Mouse (Mus musculus): ENCODE results near the gene Hrh3. TPM values are rescaled to one million over a fixed set of nuclear protein-coding genes. Genes with fewer than 3 reads are reported as not detected.

Gene Hrh3
- polyA plus RNA-seq, 1 experiment from 2014 or later = not detected

DNA sequence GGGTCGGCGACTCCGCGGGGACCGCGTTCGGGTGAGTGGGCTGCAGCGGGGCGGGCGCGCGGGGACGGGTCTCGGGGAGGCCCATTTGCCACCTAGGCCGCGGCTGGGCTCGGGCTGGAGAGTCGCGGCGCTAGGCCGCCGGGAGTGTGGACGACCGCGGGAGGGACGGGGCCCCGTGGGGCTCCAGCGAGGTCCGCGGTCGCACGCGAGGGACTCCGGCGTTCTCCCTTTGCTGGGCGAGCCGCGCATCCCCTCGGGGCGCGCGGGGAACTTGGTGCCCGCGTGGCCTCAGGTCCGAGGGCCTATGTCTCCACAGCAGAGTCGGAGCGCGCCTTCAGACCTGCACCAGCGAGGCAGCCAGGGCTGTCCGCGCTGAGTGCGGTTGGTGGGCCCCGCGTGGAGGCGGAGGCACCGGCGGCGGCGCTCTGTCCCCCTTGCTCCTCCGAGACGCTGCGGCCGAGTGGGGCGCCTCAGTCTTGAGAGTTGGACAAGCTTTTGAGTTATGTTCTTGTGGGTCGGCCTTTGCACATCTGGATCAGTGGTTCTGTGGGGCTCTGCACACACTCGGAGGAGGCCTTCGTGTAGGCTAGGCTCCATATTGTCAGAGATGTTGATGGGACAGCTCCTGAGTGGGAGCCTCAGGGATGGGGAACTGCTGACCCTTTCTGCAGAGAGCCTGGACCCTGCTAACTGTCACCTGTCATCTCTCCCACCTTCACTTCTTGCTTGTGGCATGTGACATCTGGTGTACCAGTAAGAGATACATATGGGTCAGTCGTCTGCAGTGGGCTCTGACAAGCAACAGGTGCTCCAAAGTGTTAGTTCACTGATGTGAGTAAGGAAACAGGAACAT lies 15.4 kb upstream of the Hrh3 start:
- H3K36me3 ChIP-seq (replicated peaks) = 0 out of 2 replicates have a peak, but pooled peaks cover 5% of the 10 kb centered on the region
- peaks cover 46% of the 10 kb centered on the region for H3K4me1 ChIP-seq (replicated peaks)
- H3K9me3 ChIP-seq (replicated peaks) = no peaks in the 10 kb centered on the region
- peak overlapping the region; percentile 83 for H3K27ac ChIP-seq (replicated peaks)
- H3K4me2 ChIP-seq = peak overlapping the region; percentile 95
- WGBS (ENCODE audit: insufficient replicate concordance) = under 1% methylated on average over 64 of the region's 68 CpGs
- ATAC-seq (ENCODE audit: insufficient read depth) = peak; percentile 21
- peak overlapping the region; percentile 93 for H3K4me3 ChIP-seq (replicated peaks)
- H3K27me3 ChIP-seq = peaks cover 24% of the 10 kb centered on the region
- H3K9ac ChIP-seq = peak overlapping the region; percentile 83

DNA sequence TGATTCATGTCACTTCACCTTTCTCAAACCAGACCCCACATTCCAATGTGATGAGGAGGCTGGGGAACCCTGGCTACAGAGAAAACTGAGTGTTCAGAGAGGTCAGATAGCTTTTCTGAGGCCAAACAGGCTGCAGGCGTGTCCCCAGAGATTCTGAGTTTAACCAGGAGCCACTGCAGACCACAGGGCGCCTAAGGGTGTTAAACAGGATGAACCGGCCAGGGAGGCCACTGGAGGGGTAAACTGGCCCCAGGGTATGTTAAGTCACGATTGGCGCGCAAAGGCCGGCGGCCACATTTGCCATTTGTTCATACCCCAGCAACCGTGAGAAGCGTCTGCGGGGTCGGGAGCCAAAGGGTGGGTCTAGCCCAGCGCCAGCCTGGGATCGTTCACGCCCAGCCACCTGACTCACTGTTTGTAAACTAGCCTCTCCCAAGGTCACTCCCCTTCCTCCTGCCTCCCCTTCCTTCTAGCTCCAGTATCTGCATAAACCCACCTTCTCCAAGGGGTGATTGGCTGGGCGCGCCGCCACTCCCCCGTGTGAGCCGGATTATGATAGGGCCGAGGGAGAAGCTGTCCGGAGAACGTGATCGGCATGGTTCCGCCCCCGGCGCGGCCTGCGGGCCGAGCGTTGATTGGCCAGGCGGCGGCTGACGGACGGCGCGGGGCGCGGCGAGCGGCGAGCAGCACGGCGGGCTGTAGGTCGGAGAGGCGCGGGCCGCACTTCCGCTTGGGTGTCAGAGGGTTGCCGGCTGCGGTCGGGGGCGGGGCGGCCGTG lies 14.6 kb upstream of the Hrh3 start, which contains the start of gene Osbpl2:
Osbpl2 (plus strand) TSS at position 646 of the 778 bp plus-strand sequence.
- peak within 1 kb of the TSS; percentile 93 for H3K4me3 ChIP-seq (replicated peaks)
- peak; percentile 99 for ATAC-seq (ENCODE audit: insufficient read depth)
- H3K9ac ChIP-seq = peak within 1 kb of the TSS; percentile 83
- under 1% methylated on average over 54 of the region's 55 CpGs for WGBS (ENCODE audit: insufficient replicate concordance)
- H3K4me1 ChIP-seq (replicated peaks) = peaks cover 46% of the 10 kb centered on the region
- peak within 1 kb of the TSS; percentile 83 for H3K27ac ChIP-seq (replicated peaks)
- H3K36me3 ChIP-seq (replicated peaks) = no peaks in the 10 kb centered on the region
- peak within 1 kb of the TSS; percentile 95 for H3K4me2 ChIP-seq
- no peaks in the 10 kb centered on the region for H3K9me3 ChIP-seq (replicated peaks)
- peaks cover 26% of the 10 kb centered on the region for H3K27me3 ChIP-seq

DNA sequence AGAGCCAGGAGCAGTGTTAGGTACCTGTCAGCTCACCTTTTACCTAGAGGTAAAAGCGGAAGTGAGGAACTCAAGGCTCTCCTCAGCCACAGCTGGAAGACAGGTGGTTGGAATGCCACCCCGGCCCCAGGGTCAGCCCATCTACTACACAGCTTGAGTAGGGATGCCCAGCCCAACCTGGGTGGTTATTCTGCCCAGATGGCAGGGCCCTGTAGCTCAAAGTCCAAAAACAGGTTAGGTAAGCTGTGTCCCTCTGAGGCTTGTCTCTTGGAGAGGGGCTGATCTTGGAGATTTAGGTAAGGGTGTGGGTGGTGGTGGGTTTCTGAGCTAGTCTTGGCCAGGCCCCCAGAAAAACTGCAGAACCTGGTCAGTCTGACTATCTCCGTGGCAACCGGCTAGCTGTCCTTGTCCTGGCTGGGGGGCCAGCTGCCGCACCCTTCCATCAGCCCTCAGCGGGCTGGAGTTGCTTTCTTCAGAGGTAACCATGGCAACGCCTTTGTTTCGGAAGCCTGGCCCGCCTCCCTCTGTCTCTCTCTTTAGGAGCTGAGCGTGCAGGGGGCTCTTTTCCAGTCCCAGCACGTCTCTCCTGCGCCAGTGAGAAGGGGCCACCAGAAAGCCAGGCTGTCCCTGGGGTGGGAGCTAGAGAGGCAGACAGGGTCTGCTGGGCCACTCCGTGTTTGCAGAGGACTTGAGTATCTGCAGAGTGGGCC lies 13.4 kb upstream of the Hrh3 start:
- peaks cover 46% of the 10 kb centered on the region for H3K4me1 ChIP-seq (replicated peaks)
- H3K36me3 ChIP-seq (replicated peaks) = no peaks in the 10 kb centered on the region
- 13% methylated on average over 13 of the region's 13 CpGs for WGBS (ENCODE audit: insufficient replicate concordance)
- H3K4me2 ChIP-seq = peak overlapping the region; percentile 95; the same call in 1 of the 2 replicates
- H3K27me3 ChIP-seq = peaks cover 26% of the 10 kb centered on the region
- H3K9me3 ChIP-seq (replicated peaks) = no peaks in the 10 kb centered on the region
- H3K27ac ChIP-seq (replicated peaks) = no peak overlapping the region
- ATAC-seq (ENCODE audit: insufficient read depth) = no peak
- no peak overlapping the region for H3K9ac ChIP-seq
- no peak overlapping the region; the same call in 1 of the 2 replicates for H3K4me3 ChIP-seq (replicated peaks)

DNA sequence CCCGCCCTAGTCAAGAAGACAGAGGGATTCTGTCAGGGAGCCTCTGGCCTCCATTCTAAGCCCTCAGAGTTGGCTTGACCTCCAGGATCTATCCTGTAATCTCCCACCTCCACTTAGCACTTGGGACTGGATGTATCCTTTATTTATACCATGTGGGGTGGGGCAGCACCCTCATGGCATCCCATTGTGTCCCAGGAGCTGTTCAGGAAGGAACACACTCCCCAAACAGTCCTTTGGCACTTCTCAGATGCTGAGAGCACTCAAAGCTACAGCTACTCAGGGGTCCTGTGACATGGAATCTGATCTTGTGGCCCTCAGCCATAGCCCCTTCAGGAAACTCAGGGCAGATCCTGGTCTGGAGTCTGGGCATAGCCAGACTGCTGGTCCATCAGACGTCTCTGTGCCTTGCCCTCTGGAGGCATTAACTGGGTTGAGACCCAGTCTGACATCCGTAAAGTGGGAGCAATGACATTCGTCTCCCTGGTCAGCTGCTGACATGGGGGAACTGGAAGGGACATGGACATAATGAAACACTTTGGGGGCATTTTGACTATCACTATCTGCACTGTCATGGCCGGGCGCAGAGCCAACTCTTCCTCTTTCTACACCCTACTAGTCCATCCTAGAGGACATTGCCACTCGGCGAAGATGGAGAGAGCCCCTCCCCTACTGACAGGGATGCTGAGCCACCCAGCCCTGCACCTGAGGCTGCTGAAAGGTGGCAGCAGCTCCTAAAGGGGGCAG lies 12.6 kb upstream of the Hrh3 start:
- Histone ChIP-seq H3K27me3 (peaks cover 26% of the 10 kb centered on the region), H3K4me3 (replicated peaks) (no peak overlapping the region), H3K9me3 (replicated peaks) (no peaks in the 10 kb centered on the region), H3K9ac (no peak overlapping the region), H3K36me3 (replicated peaks) (no peaks in the 10 kb centered on the region), H3K4me1 (replicated peaks) (peaks cover 46% of the 10 kb centered on the region), H3K4me2 (no peak overlapping the region), H3K27ac (replicated peaks) (no peak overlapping the region)
- no peak for ATAC-seq (ENCODE audit: insufficient read depth)
- 53% methylated on average over 8 of the region's 8 CpGs for WGBS (ENCODE audit: insufficient replicate concordance)

DNA sequence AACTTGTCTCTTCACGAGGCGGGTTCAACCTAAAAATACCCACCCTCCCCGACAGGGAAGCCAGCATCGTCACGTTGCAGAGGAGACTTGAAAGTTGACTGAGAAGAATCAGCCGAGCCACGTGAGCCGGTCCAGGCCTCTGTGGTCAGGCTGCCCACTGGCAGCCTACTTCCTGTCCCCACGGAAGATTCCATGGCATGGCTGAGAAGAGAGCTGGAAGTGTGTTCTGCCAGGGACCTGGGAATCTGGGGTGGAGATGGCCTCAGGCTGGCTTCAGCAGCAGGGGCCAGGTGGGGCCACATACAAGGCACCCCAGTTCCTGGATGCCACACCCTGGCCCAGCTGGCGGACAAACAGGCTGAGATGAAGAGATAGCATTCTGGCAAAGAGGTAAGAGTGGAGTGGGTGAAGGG lies 11.8 kb upstream of the Hrh3 start:
- no peaks in the 10 kb centered on the region for H3K36me3 ChIP-seq (replicated peaks)
- WGBS (ENCODE audit: insufficient replicate concordance) = 35% methylated on average over 10 of the region's 10 CpGs
- no peak overlapping the region for H3K4me2 ChIP-seq
- no peak overlapping the region for H3K4me3 ChIP-seq (replicated peaks)
- H3K9me3 ChIP-seq (replicated peaks) = no peaks in the 10 kb centered on the region
- peaks cover 26% of the 10 kb centered on the region for H3K27me3 ChIP-seq
- H3K27ac ChIP-seq (replicated peaks) = no peak overlapping the region
- no peak overlapping the region for H3K9ac ChIP-seq
- no peak for ATAC-seq (ENCODE audit: insufficient read depth)
- H3K4me1 ChIP-seq (replicated peaks) = peaks cover 44% of the 10 kb centered on the region

DNA sequence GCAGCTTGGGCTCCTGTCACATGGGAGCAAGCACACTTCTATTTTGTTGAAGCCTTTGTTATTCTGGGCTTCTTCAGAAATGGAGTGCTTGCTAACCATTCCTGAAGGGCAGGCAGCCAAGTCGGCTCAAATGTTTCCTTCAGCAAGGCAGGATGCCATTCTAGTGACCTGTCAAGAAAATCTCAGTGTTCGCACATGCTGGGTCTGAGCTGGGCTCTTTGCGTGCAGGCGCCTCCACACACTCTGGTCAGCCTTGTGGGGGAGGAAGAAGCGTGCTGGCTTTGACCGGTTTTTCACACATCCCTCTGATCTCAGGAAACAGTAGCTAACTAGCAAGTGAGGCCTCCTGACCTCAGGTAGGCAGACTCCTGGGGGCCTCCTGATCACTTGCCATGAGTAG lies 11.0 kb upstream of the Hrh3 start:
- H3K4me1 ChIP-seq (replicated peaks) = peaks cover 37% of the 10 kb centered on the region
- ATAC-seq (ENCODE audit: insufficient read depth) = no peak
- H3K9me3 ChIP-seq (replicated peaks) = no peaks in the 10 kb centered on the region
- H3K4me2 ChIP-seq = no peak overlapping the region
- H3K9ac ChIP-seq = no peak overlapping the region
- H3K36me3 ChIP-seq (replicated peaks) = no peaks in the 10 kb centered on the region
- H3K4me3 ChIP-seq (replicated peaks) = no peak overlapping the region
- 35% methylated on average over 6 of the region's 6 CpGs for WGBS (ENCODE audit: insufficient replicate concordance)
- peaks cover 30% of the 10 kb centered on the region for H3K27me3 ChIP-seq
- no peak overlapping the region for H3K27ac ChIP-seq (replicated peaks)

DNA sequence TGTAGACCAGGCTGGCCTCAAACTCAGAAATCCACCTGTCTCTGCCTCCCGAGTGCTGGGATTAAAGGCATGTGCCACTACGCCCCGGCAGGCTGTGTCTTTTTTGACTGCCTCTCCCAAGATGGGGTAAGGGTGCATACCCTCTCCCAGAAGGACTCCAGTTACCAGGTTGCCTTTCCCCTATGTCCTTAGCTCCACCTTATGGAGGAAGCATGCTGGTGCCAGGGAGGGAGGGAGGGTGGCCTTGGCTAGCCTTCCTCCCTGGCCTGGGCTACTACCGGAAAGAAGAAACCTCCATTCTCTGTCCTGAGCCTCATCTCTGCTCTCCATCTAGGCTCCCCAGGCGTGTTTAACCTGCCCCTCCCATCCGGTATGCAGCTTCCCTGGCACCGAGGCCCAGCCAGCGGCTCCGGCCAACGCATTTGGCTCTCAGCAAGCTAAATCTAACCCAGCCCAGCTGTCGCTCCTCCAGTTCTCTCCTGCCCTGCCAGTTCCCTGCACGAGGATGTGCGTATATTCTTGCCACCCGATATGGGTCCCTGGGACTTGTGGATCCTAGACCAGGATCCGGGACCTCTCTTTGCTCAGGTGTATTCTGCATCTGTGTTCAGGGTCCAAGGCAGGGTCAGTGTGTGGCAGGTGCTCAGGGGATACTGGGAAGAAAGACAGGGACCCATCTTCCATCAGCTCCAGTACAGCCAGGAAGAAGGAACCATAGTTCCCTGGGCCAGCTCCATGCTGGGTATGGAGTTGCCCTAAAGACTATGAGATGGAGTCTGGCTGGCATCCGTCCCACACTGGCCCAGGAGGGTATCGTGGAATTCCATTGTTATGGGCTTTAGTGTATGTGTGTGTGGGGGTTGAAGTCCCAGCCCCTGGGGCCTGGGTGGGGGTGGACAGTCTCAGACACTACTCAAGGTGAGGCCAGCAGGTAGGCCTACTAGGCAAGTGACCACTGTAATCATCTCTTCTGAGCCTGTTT lies 9.9 kb upstream of the Hrh3 start:
- Histone ChIP-seq H3K4me1 (replicated peaks) (peaks cover 27% of the 10 kb centered on the region), H3K27ac (replicated peaks) (no peak overlapping the region), H3K36me3 (replicated peaks) (no peaks in the 10 kb centered on the region), H3K9me3 (replicated peaks) (no peaks in the 10 kb centered on the region), H3K4me2 (no peak overlapping the region), H3K4me3 (replicated peaks) (no peak overlapping the region), H3K9ac (no peak overlapping the region), H3K27me3 (peaks cover 31% of the 10 kb centered on the region)
- WGBS (ENCODE audit: insufficient replicate concordance) = 57% methylated on average over 17 of the region's 17 CpGs
- ATAC-seq (ENCODE audit: insufficient read depth) = no peak

DNA sequence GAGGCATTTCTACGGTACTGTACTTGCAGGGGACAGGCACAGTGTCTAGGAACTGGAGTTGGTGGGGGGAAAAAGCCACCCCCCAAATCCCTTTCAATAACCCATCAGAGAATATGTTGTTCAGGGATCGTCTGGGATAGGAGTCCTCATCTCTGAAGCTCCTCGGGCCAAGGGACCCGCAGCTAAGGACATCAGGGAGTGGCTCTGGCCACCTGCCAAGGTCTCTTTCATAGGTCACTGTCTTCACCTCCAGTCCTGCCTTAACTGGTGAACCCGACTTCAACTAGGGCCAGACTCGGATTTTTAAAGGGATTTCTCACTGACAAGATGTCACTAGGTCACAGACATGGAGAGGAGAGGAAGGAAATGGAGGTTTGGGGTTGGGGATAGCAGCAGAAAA lies 4.0 kb upstream of the Hrh3 start:
- Histone ChIP-seq H3K9ac (no peak overlapping the region), H3K4me1 (replicated peaks) (peaks cover 15% of the 10 kb centered on the region), H3K4me3 (replicated peaks) (no peak overlapping the region), H3K36me3 (replicated peaks) (no peaks in the 10 kb centered on the region), H3K27me3 (peaks cover 50% of the 10 kb centered on the region), H3K27ac (replicated peaks) (no peak overlapping the region), H3K9me3 (replicated peaks) (no peaks in the 10 kb centered on the region), H3K4me2 (no peak overlapping the region)
- WGBS (ENCODE audit: insufficient replicate concordance) = 39% methylated on average over 6 of the region's 6 CpGs
- no peak for ATAC-seq (ENCODE audit: insufficient read depth)

DNA sequence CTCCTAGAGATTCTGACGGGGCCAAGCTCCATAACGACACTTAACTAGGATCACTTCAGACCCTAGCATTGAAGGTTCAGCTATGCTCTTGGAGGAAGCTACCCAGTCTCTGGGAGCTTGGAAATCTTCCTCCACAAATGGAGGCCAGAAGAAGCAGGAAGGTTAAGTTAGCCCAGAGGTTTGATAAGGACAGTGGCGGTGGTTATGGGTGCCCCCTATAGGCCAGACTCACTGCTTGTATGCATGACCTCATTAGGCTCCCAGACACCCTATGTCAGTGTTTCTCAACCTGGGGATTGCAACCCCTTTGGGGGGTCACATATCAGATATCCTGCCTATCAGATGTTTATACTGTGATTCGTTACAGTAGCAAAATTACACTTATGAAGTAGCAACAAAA lies 2.8 kb upstream of the Hrh3 start:
- WGBS (ENCODE audit: insufficient replicate concordance) = 47% methylated on average over 4 of the region's 4 CpGs
- Histone ChIP-seq H3K27me3 (peaks cover 62% of the 10 kb centered on the region), H3K9me3 (replicated peaks) (no peaks in the 10 kb centered on the region), H3K4me2 (no peak overlapping the region), H3K4me3 (replicated peaks) (no peak overlapping the region), H3K9ac (no peak overlapping the region), H3K36me3 (replicated peaks) (no peaks in the 10 kb centered on the region), H3K27ac (replicated peaks) (no peak overlapping the region), H3K4me1 (replicated peaks) (peaks cover 15% of the 10 kb centered on the region)
- no peak for ATAC-seq (ENCODE audit: insufficient read depth)
